Mouse (Mus musculus) hindbrain, embryonic 16.5 days (tissue): Measurements from ENCODE around the gene Slc39a10. TPM values are rescaled to one million over a fixed set of nuclear protein-coding genes. Genes with fewer than 3 reads are reported as not detected.

Source experiments
- ATAC-seq: fragments of 200-750 bp; cut with Nextera tagmentation; 2 replicates; pipeline ENCODE4 v1.8.0; 2017; ENCODE audit warnings: moderate TSS enrichment, moderate library complexity
- H3K27ac ChIP-seq: fragments of 300-500 bp; sonication (generic); 2 replicates; pipeline ENCODE4 v1.5.1; 2014; ENCODE audit warnings: low read depth, mild to moderate bottlenecking, control low read depth, low read length, moderate library complexity
- H3K27me3 ChIP-seq: fragments of 300-500 bp; sonication (generic); replicated peaks from 2 replicates; pipeline ENCODE4 v1.6.1; 2014; ENCODE audit warnings: low read length; ENCODE audit not compliant: control insufficient read depth, insufficient read depth
- H3K36me3 ChIP-seq: fragments of 300-500 bp; sonication (generic); 2 replicates; pipeline ENCODE4 v1.6.1; 2014; ENCODE audit warnings: mild to moderate bottlenecking, low read length, moderate library complexity, mixed read lengths; ENCODE audit not compliant: control insufficient read depth, insufficient read depth
- H3K4me1 ChIP-seq: fragments of 300-500 bp; sonication (generic); 2 replicates; pipeline ENCODE4 v1.6.1; 2014; ENCODE audit warnings: low read depth, low read length; ENCODE audit not compliant: control insufficient read depth, insufficient read depth
- H3K4me2 ChIP-seq: fragments of 300-500 bp; sonication (generic); 2 replicates; pipeline ENCODE4 v1.6.1; 2014; ENCODE audit warnings: mild to moderate bottlenecking, low read length, control low read depth, moderate library complexity
- H3K4me3 ChIP-seq: fragments of 300-500 bp; sonication (generic); 2 replicates; pipeline ENCODE4 v1.5.1; 2014; ENCODE audit warnings: mild to moderate bottlenecking, low read length, control low read depth, moderate library complexity
- H3K9ac ChIP-seq: fragments of 300-500 bp; sonication (generic); 2 replicates; pipeline ENCODE4 v1.6.1; 2014; ENCODE audit warnings: low read depth, mild to moderate bottlenecking, control low read depth, low read length, moderate library complexity
- H3K9me3 ChIP-seq: fragments of 300-500 bp; sonication (generic); 2 replicates; pipeline ENCODE4 v1.6.1; 2014; ENCODE audit warnings: mild to moderate bottlenecking, low read length, moderate library complexity; ENCODE audit not compliant: control insufficient read depth
- WGBS: fragments of 180-500 bp; shearing (Covaris S2); extraction: QIAGEN DNeasy Blood & Tissue Kit; methylation state at CpG from one replicate; pipeline ENCODE4 v1.1.7; 2014; 5-methylcytosine and 5-hydroxymethylcytosine counted together
- polyA plus RNA-seq: library from polyadenylated mRNA; unstranded; fragments of >200 nt; fragmentation: Nextera tagmentation; extraction: Ambion mirVana; gene quantifications from 2 replicates; pipeline ENCODE4 v1.2.1, GENCODE M21; 2015

Gene Slc39a10
- polyA plus RNA-seq, 1 experiment from 2014 or later, result 49.2 TPM

DNA sequence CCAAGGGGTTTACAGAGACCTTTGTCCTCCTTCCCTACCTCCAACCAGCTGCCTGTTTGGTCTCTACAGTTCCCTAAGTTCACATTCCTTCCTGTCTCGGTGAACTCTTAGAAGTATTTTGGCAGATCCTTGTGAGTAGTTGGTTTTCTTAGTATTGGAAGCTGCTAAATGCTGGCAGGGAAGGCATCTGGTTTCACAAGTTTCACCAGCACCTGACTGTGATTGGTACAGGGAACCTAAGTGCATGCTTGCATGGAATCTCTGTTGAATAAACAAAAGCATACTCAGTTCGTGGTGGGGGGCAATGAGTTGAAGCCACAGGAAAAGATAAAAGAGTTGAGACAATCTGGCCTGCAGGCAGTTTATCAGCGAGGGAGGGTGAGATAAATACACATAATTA is 7.4 kb downstream of the Slc39a10 start:
- no peak overlapping the region for H3K4me3 ChIP-seq
- H3K36me3 ChIP-seq, result no peaks in the 10 kb centered on the region
- no peak overlapping the region for H3K27ac ChIP-seq
- no peaks in the 10 kb centered on the region for H3K4me1 ChIP-seq
- H3K4me2 ChIP-seq, result no peak overlapping the region
- 27% methylated on average over 3 of the region's 3 CpGs for WGBS
- H3K9ac ChIP-seq, result no peak overlapping the region
- ATAC-seq, result no peak
- no peaks in the 10 kb centered on the region for H3K9me3 ChIP-seq
- no peaks in the 10 kb centered on the region for H3K27me3 ChIP-seq

DNA sequence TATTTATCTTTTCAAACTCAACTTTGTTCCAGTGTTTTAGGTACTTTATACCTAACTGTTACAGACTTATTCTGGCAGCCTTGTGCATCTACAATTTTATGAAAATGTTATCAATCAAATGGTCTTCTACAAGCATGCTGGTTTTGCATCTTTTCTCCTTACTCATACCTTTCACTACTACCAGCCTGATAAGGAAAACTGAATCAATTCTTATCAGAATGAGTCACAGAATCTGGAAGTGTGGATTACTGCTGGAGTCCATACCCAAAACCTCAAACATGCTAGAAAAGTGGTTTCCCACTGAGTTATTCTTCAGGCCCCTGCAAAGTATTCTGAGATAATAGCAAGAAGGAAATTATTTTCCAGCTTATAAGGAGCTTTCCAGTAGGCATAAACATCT is 12.7 kb downstream of the Slc39a10 start:
- no peak for ATAC-seq
- Histone ChIP-seq H3K9ac (no peak overlapping the region), H3K4me1 (no peaks in the 10 kb centered on the region), H3K4me3 (no peak overlapping the region), H3K9me3 (no peaks in the 10 kb centered on the region), H3K4me2 (no peak overlapping the region), H3K27ac (no peak overlapping the region), H3K36me3 (no peaks in the 10 kb centered on the region), H3K27me3 (no peaks in the 10 kb centered on the region)

DNA sequence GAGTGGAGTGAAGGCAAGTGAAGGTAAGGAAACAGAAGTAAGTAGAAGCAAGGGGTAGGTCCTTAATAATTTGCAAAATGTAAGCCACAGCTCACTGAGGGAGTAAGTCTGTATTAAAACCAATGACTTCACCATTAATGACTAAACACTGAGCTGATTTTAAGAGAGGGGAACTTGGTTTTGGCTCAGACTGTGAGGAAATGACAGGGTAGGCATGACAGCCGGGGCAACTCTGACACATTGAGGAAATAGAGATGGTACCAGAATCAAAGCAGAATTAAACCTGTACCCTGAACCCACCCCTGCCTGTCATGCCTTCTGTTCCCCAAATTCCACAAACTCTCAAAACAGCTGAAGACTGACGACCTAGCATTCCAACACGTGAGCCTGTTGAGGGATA is 18.9 kb downstream of the Slc39a10 start:
- Histone ChIP-seq H3K27ac (no peak overlapping the region), H3K4me1 (no peaks in the 10 kb centered on the region), H3K9ac (no peak overlapping the region), H3K27me3 (no peaks in the 10 kb centered on the region), H3K9me3 (no peaks in the 10 kb centered on the region), H3K4me3 (no peak overlapping the region), H3K36me3 (no peaks in the 10 kb centered on the region), H3K4me2 (no peak overlapping the region)
- 71% methylated on average over 3 of the region's 3 CpGs for WGBS
- ATAC-seq, result no peak

DNA sequence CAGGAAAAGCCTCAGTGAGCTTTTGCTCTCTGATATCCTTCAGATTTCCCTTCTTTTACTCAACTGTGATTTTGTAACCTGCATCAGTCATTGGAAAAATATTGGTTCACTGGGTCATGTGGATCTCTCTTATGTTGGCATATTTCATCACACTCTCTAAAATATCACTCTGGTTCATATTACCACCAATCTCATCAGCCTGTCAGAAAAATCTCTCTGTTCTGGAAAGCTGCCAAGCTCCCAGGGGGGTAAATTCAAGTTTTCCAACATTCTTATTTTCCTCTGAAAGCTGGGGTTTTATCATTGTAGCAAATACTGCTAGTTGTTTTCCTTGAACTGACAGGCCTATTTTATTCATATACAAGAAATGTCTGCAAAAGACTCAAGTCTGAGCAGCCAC is 22.9 kb downstream of the Slc39a10 start:
- H3K36me3 ChIP-seq, result no peaks in the 10 kb centered on the region
- H3K4me1 ChIP-seq, result no peaks in the 10 kb centered on the region
- H3K9me3 ChIP-seq, result no peaks in the 10 kb centered on the region
- no peak overlapping the region for H3K4me2 ChIP-seq
- H3K27ac ChIP-seq, result no peak overlapping the region
- no peak for ATAC-seq
- H3K4me3 ChIP-seq, result no peak overlapping the region
- H3K9ac ChIP-seq, result no peak overlapping the region
- H3K27me3 ChIP-seq, result no peaks in the 10 kb centered on the region

GRCm38 (mm10) chr1:46864175-46864885 is 28.3 kb downstream of the Slc39a10 start:
- ATAC-seq, result no peak
- Histone ChIP-seq H3K4me2 (no peak overlapping the region), H3K27me3 (no peaks in the 10 kb centered on the region), H3K4me3 (no peak overlapping the region), H3K27ac (no peak overlapping the region), H3K9me3 (no peaks in the 10 kb centered on the region), H3K9ac (no peak overlapping the region), H3K36me3 (no peaks in the 10 kb centered on the region), H3K4me1 (no peaks in the 10 kb centered on the region)
- WGBS, result 88% methylated on average over 7 of the region's 7 CpGs

DNA sequence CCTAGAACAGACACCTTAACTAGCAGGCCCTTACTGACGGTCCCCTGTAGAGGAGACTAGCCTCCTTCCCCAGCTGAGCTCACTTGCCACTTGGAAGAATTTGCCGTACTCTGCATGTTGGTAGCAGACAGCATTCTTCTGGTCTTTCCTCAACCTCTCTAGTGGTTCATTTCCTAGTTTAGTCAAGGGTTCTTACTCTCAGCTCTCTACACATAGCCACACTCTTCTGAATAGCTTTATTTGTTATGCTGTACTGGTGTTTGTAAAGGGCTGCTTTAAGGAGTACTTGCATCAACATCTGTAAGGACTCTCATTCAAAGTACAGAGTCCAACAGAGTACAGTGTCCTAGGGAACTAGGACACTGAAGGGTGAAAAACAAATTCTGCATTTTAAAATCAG is 29.2 kb downstream of the Slc39a10 start:
- Histone ChIP-seq H3K9me3 (no peaks in the 10 kb centered on the region), H3K9ac (no peak overlapping the region), H3K36me3 (no peaks in the 10 kb centered on the region), H3K4me1 (no peaks in the 10 kb centered on the region), H3K4me3 (no peak overlapping the region), H3K27me3 (no peaks in the 10 kb centered on the region), H3K4me2 (no peak overlapping the region), H3K27ac (no peak overlapping the region)
- ATAC-seq, result no peak
- WGBS, result 81% methylated on average over 2 of the region's 2 CpGs

DNA sequence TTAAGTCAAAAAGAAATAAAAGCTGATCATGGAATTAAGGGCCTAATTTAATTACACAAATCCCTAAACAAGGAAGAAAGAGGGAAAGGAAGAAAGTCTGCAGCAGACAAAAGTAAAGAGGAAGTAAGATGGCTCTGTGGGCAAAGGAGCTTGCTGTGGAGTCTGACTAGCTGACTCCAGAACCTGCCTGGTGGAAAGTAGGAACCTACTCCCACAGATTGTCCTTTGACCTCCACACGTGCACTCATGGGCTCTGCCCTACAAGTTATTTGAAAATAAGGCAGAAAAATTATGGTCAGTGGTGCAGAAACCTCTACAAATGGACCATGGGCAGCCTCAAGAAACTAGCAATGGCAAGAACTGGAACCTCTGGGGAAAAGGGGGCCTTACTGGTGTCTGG is 32.6 kb downstream of the Slc39a10 start:
- WGBS, result 78% methylated on average over 1 of the region's 1 CpGs
- no peak overlapping the region for H3K27ac ChIP-seq
- H3K27me3 ChIP-seq, result no peaks in the 10 kb centered on the region
- H3K4me2 ChIP-seq, result no peak overlapping the region
- no peak for ATAC-seq
- no peaks in the 10 kb centered on the region for H3K36me3 ChIP-seq
- H3K9ac ChIP-seq, result no peak overlapping the region
- no peaks in the 10 kb centered on the region for H3K4me1 ChIP-seq
- no peaks in the 10 kb centered on the region for H3K9me3 ChIP-seq
- no peak overlapping the region for H3K4me3 ChIP-seq

GRCm38 (mm10) chr1:46858579-46858978 is 34.1 kb downstream of the Slc39a10 start:
- WGBS, result 79% methylated on average over 5 of the region's 5 CpGs
- H3K36me3 ChIP-seq, result no peaks in the 10 kb centered on the region
- ATAC-seq, result no peak
- H3K27me3 ChIP-seq, result no peaks in the 10 kb centered on the region
- no peak overlapping the region for H3K4me3 ChIP-seq
- H3K27ac ChIP-seq, result no peak overlapping the region
- H3K4me2 ChIP-seq, result no peak overlapping the region
- H3K9ac ChIP-seq, result no peak overlapping the region
- H3K9me3 ChIP-seq, result no peaks in the 10 kb centered on the region
- H3K4me1 ChIP-seq, result peaks cover 2% of the 10 kb centered on the region; the same call in 1 of the 2 replicates

- Histone ChIP-seq H3K27ac (no peak overlapping the region), H3K9me3 (no peaks in the 10 kb centered on the region)
- WGBS, result 59% methylated on average over 4 of the region's 4 CpGs
Measured at GRCm38 (mm10) chr1:46856498-46856897, 36.2 kb downstream of the Slc39a10 start.

More at GRCm38 (mm10) chr1:46856498-46856897, 36.2 kb downstream of the Slc39a10 start:
- Histone ChIP-seq H3K4me3 (no peak overlapping the region), H3K4me2 (no peak overlapping the region), H3K9ac (no peak overlapping the region), H3K27me3 (no peaks in the 10 kb centered on the region), H3K36me3 (no peaks in the 10 kb centered on the region), H3K4me1 (peaks cover 7% of the 10 kb centered on the region)
- ATAC-seq, result no peak
